Mouse (Mus musculus): ENCODE measurements at regions not wholly inside any gene's neighbourhood (a gene's known extent, or its start where the extent isn't known, plus 50 kb on each side); places are given as distances from the start of the nearest gene placed in this dataset.

DNA sequence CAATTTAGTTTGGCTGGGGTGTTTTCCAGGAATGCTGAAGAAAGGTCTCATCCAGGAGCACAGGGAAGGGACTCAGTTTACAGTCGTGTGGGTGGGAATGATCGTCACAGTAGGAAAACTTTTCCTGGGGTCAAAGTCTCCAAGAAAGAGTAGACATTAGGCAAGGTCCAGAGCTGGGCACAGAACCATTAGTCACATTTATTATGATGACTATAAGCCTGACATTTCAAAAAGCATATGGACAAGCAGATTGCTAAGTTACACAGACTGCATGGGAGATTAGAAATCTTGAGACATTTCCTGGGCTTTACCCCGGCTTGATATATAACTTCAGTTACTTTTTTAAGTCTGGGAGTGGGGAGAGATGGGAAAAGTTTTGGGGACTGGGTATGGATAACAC lies 139.6 kb upstream of the Map3k1 start:
- H3K27me3 ChIP-seq (replicated peaks), result no peaks in the 10 kb centered on the region
- WGBS, result 60% methylated on average over 3 of the region's 3 CpGs
- peak; percentile 43; the same call in 1 of the 2 replicates for ATAC-seq
- H3K9me3 ChIP-seq, result no peaks in the 10 kb centered on the region
- H3K4me1 ChIP-seq (replicated peaks), result peaks cover 6% of the 10 kb centered on the region; the same call in 1 of the 2 replicates
- H3K36me3 ChIP-seq, result no peaks in the 10 kb centered on the region
- no peak overlapping the region for H3K4me3 ChIP-seq (replicated peaks)
- H3K27ac ChIP-seq, result no peak overlapping the region
- no peak overlapping the region for H3K4me2 ChIP-seq (replicated peaks)
- no peak overlapping the region for H3K9ac ChIP-seq

DNA sequence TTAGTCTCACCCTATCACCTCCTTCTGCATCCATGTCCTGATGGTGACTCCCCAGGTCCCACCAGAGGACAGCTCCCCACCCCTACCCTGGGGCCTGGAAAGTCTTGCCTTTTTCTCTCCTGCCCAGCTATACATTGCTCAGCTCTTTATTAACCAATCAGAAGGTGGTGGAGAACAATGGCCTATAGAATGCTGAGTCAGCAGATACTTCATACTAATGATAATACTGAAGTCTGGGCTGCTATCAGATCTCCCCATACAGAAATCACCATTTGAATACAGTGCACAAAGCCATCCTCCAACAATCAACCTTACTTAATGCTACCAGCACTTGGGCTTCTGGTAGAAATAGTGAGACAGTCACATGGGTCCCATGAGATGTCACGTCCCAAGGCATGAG lies 141.2 kb upstream of the Map3k1 start:
- Histone ChIP-seq H3K4me3 (replicated peaks) (no peak overlapping the region), H3K27me3 (replicated peaks) (no peaks in the 10 kb centered on the region), H3K9ac (no peak overlapping the region), H3K4me1 (replicated peaks) (peaks cover 9% of the 10 kb centered on the region), H3K27ac (no peak overlapping the region), H3K9me3 (no peaks in the 10 kb centered on the region), H3K4me2 (replicated peaks) (no peak overlapping the region), H3K36me3 (no peaks in the 10 kb centered on the region)
- ATAC-seq, result no peak
- 88% methylated on average over 1 of the region's 1 CpGs for WGBS

DNA sequence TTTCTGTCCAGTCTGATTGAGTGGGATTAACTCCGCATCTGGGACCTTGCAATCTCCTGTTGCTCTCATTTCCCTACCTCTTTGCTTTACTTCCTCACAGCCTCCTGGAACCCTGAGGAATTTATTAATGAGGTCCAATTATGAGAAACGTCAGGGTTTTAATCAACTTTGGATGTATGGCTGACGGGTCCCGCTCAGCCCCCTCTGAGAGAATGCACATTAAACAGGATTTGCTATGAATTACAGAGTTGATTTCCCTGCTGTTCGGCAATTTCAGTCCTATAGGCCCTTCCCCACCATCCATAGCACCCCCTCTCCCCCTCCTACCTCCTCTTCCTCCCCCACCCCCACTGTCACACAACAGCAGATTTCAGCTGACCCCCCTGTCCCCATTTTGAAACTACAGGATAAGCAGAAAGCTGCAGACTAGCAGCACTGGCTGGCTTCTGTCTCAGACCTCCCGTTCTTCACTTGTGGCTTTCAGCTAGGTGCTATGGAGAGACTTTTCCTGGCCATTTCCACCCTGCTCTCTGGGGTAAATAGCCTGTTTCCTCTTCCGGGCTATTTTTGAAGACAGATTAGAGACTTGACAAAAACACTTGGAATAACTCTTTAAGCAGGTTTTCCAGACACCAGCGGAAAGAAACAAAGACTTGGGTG lies 145.2 kb upstream of the Map3k1 start:
- H3K27me3 ChIP-seq (replicated peaks), result no peaks in the 10 kb centered on the region
- peaks cover 9% of the 10 kb centered on the region; the same call in 1 of the 2 replicates for H3K4me1 ChIP-seq (replicated peaks)
- WGBS, result 55% methylated on average over 8 of the region's 8 CpGs
- 0 out of 2 replicates have a peak overlapping the region, but pooled peaks have one; percentile 34 for H3K27ac ChIP-seq
- no peaks in the 10 kb centered on the region for H3K36me3 ChIP-seq
- no peak overlapping the region for H3K9ac ChIP-seq
- no peak overlapping the region for H3K4me2 ChIP-seq (replicated peaks)
- H3K9me3 ChIP-seq, result no peaks in the 10 kb centered on the region
- no peak overlapping the region for H3K4me3 ChIP-seq (replicated peaks)
- ATAC-seq, result no peak

DNA sequence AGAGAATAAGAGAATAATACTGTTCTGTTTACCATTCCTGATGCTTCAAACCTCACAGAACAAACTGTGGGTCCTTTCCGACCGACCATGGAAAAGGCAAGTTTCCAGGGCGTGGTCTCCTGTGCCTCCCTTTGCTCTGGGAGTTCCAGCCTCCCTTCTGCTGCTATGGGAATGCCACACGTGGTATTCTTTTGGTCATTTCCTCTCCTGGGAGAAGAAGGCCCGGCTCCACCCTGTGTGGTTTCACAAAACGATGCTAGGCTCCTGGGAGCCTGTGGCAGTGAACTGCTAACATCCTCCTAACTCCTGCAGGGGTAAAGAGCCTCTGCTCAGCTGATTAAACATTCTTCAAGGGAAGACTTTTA lies 145.7 kb upstream of the Map3k1 start:
- peak; percentile 31; the same call in 1 of the 2 replicates for ATAC-seq
- Histone ChIP-seq H3K4me3 (replicated peaks) (no peak overlapping the region), H3K4me2 (replicated peaks) (no peak overlapping the region), H3K9ac (no peak overlapping the region), H3K4me1 (replicated peaks) (peaks cover 9% of the 10 kb centered on the region; the same call in 1 of the 2 replicates), H3K9me3 (no peaks in the 10 kb centered on the region), H3K27ac (peak overlapping the region; percentile 34; the same call in 1 of the 2 replicates), H3K27me3 (replicated peaks) (no peaks in the 10 kb centered on the region), H3K36me3 (no peaks in the 10 kb centered on the region)
- WGBS, result 18% methylated on average over 6 of the region's 6 CpGs

DNA sequence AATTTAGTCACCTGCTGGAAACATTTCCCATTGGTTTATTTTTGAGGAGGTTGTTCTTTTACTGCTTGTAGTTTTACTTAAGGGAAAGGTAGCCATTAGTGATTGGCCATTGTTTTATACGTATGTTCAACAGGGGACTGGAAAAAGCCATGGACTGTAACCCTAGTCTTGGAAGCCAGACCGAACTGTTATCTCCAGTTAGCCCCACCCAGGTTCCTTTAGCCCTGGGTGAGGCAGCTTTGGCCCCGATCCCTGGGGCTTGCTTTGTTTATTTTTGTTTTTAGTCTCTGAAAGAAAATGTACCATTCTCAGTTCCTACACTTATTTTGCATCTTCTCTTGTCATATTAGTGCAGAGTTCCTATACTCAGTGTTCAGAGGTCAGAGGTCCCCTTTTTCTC lies 148.3 kb upstream of the Map3k1 start:
- Histone ChIP-seq H3K27me3 (replicated peaks) (no peaks in the 10 kb centered on the region), H3K4me2 (replicated peaks) (no peak overlapping the region), H3K9me3 (no peaks in the 10 kb centered on the region), H3K4me3 (replicated peaks) (no peak overlapping the region), H3K36me3 (no peaks in the 10 kb centered on the region), H3K9ac (no peak overlapping the region), H3K27ac (no peak overlapping the region), H3K4me1 (replicated peaks) (peaks cover 9% of the 10 kb centered on the region; the same call in 1 of the 2 replicates)
- WGBS, result 45% methylated on average over 3 of the region's 3 CpGs
- peak; percentile 59; the same call in 1 of the 2 replicates for ATAC-seq

DNA sequence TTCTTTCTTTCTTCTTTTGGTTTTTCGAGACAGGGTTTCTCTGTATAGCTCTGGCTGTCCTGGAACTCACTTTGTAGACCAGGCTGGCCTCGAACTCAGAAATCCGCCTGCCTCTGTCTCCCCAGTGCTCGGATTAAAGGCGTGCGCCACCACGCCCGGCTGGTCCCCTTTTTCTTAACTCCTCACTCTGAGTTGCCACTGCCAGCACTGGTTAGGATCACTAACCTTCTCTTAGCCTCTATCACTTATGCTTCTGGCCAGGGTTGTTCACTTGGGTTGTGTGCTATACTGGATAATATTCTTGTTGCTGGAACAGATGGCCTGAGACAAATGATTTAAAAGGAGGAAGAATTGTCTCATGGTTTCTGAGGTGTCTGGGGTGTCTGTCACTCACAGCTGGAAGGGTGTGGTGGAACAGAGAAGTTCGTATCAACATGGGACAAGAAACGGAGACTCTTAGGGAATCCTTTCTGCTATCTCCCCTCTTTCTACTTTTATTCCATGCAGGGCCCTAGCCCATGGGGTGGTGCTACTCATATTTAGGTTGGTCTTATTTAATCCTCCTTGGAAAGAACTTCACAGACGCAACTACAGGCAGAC lies 149.0 kb upstream of the Map3k1 start:
- no peak for ATAC-seq
- Histone ChIP-seq H3K4me2 (replicated peaks) (no peak overlapping the region), H3K4me1 (replicated peaks) (peaks cover 9% of the 10 kb centered on the region; the same call in 1 of the 2 replicates), H3K9me3 (no peaks in the 10 kb centered on the region), H3K9ac (no peak overlapping the region), H3K4me3 (replicated peaks) (no peak overlapping the region), H3K27ac (no peak overlapping the region), H3K27me3 (replicated peaks) (no peaks in the 10 kb centered on the region), H3K36me3 (no peaks in the 10 kb centered on the region)
- WGBS, result 89% methylated on average over 11 of the region's 11 CpGs

DNA sequence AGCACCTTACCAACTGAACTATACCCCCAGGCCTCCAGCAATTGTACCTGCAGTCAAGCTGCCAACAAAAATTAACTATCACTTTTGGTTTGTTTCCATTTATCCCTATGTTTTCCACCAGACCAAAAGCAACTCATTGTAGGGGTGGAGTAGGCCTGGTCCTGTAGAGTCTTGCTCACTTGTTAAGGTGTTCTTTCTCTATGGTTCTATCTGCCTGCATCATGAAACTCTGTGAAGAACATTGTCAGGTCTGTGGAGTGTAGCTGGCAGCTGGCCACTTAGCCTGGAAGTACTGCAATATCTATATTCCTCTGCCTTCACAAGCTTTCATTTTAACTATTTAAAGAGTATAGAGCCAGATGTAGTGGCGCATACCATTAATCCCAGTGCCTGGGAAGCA lies 149.6 kb upstream of the Map3k1 start:
- Histone ChIP-seq H3K4me2 (replicated peaks) (no peak overlapping the region), H3K9ac (no peak overlapping the region), H3K9me3 (no peaks in the 10 kb centered on the region), H3K27ac (no peak overlapping the region), H3K4me1 (replicated peaks) (peaks cover 9% of the 10 kb centered on the region; the same call in 1 of the 2 replicates), H3K27me3 (replicated peaks) (no peaks in the 10 kb centered on the region), H3K36me3 (no peaks in the 10 kb centered on the region), H3K4me3 (replicated peaks) (no peak overlapping the region)
- ATAC-seq, result no peak
- WGBS, result 98% methylated on average over 1 of the region's 1 CpGs

DNA sequence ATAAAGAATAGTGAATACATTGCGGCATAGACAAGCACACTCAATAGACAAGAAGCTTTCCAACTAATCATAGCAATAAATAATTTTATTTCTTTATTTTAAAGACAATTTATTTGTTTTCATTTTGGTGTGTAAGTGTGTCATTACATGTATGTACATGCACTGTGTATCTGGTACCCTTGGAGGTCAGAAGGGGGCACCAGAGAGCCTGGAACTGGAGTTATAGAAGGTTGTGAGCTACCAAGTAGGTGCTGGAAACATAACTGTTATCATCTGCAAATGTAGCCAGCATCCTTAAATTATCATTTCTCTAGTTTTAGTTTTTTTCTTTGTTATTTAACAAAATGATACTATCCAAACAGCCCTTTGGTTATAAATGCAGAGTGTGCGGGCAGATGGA lies 151.2 kb upstream of the Map3k1 start:
- H3K4me2 ChIP-seq (replicated peaks), result no peak overlapping the region
- no peaks in the 10 kb centered on the region for H3K27me3 ChIP-seq (replicated peaks)
- H3K27ac ChIP-seq, result no peak overlapping the region
- ATAC-seq, result no peak
- no peaks in the 10 kb centered on the region for H3K9me3 ChIP-seq
- 97% methylated on average over 2 of the region's 2 CpGs for WGBS
- no peak overlapping the region for H3K4me3 ChIP-seq (replicated peaks)
- no peaks in the 10 kb centered on the region for H3K36me3 ChIP-seq
- no peaks in the 10 kb centered on the region for H3K4me1 ChIP-seq (replicated peaks)
- H3K9ac ChIP-seq, result no peak overlapping the region

DNA sequence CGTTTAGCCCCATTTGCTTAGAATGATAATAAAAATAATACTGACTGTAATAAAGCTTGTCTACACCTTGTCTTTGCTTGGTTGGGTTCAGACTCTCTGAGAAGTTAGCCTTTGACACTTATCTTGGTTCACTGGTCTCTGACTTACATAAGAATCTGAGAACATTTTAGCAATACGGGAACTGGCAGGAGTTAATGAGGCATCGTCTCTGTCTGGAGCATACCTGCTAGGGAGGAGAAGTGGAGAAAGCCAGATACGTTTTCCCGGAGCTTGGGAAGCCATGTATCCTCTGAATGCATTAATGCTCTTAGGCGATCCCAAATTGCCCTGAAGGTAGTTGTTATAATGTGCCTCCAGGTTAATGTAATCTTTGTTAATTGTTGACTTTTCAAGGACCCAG lies 152.6 kb upstream of the Map3k1 start:
- no peak overlapping the region for H3K9ac ChIP-seq
- 64% methylated on average over 6 of the region's 6 CpGs for WGBS
- H3K4me2 ChIP-seq (replicated peaks), result no peak overlapping the region
- no peak for ATAC-seq
- H3K9me3 ChIP-seq, result no peaks in the 10 kb centered on the region
- no peak overlapping the region for H3K4me3 ChIP-seq (replicated peaks)
- no peak overlapping the region for H3K27ac ChIP-seq
- no peaks in the 10 kb centered on the region; the same call in 1 of the 2 replicates for H3K4me1 ChIP-seq (replicated peaks)
- no peaks in the 10 kb centered on the region for H3K27me3 ChIP-seq (replicated peaks)
- H3K36me3 ChIP-seq, result no peaks in the 10 kb centered on the region

DNA sequence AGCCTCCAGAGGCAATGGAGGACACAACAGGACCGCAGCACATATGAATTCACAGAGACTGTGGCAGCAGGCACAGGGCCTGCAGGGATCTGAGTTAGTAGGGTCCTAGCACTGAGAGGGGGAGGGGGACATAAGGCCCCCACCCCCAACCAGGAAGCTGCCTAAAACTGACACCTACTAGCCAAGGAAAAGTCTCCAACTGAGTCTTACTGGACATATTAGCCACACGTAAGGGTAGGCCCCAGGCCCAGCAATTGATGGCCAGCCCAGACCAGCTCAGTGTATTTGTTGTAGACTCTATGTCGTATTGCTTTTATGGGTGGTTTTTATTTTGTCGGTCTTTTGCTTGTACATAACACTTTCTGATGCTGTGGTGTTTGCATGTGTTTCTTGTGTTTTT lies 153.4 kb upstream of the Map3k1 start:
- no peak for ATAC-seq
- Histone ChIP-seq H3K27ac (no peak overlapping the region), H3K9me3 (no peaks in the 10 kb centered on the region), H3K4me3 (replicated peaks) (no peak overlapping the region), H3K36me3 (no peaks in the 10 kb centered on the region), H3K27me3 (replicated peaks) (no peaks in the 10 kb centered on the region), H3K9ac (no peak overlapping the region), H3K4me1 (replicated peaks) (no peaks in the 10 kb centered on the region; the same call in 1 of the 2 replicates), H3K4me2 (replicated peaks) (no peak overlapping the region)
- WGBS, result 89% methylated on average over 4 of the region's 4 CpGs

DNA sequence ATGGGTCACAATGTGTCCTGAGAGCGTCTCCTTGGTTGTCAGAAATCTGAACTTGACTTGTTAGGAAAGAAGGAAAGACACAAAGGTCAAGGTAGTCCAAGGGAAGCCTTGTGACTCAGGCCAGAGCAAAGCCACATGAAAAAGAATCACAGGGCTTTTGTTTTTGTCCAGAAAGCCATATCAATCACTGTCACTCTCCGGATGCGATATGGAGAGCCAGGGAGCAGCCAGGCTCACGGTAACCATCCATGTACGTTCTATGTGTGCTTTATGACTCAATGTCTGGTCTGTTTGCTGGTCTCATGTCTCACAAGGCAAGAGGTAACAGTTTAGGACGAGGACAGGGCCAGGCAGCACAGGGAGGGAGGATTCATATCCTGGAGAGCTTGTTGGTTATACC lies 157.3 kb upstream of the Map3k1 start:
- H3K4me2 ChIP-seq (replicated peaks), result no peak overlapping the region
- H3K9ac ChIP-seq, result no peak overlapping the region
- no peak overlapping the region for H3K27ac ChIP-seq
- no peaks in the 10 kb centered on the region for H3K36me3 ChIP-seq
- peak; percentile 57 for ATAC-seq
- WGBS, result 43% methylated on average over 6 of the region's 6 CpGs
- H3K4me3 ChIP-seq (replicated peaks), result no peak overlapping the region
- H3K27me3 ChIP-seq (replicated peaks), result no peaks in the 10 kb centered on the region
- no peaks in the 10 kb centered on the region for H3K9me3 ChIP-seq
- H3K4me1 ChIP-seq (replicated peaks), result peaks cover 3% of the 10 kb centered on the region

DNA sequence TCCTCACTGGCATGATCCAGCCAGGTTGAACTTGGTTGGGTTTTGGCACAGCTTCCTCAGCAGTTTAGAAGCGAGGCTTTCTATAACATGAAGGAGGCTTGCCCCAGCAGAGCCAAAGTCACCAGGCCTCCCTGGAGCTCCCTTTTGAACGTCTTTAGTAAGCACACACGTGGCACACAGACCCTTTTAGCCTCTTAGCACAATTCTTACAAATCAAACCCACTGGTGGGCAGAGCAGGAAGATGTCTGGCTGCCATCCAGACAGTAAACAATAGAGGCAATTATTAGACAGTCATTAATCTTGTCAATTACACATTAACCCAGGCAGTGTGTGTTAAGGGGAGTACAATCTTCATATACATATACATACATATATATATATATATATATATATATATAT lies 157.8 kb upstream of the Map3k1 start:
- no peaks in the 10 kb centered on the region for H3K27me3 ChIP-seq (replicated peaks)
- H3K27ac ChIP-seq, result no peak overlapping the region
- WGBS, result 24% methylated on average over 3 of the region's 3 CpGs
- no peaks in the 10 kb centered on the region for H3K9me3 ChIP-seq
- peaks cover 3% of the 10 kb centered on the region for H3K4me1 ChIP-seq (replicated peaks)
- no peak overlapping the region for H3K9ac ChIP-seq
- no peak overlapping the region for H3K4me3 ChIP-seq (replicated peaks)
- no peak overlapping the region for H3K4me2 ChIP-seq (replicated peaks)
- H3K36me3 ChIP-seq, result no peaks in the 10 kb centered on the region
- peak; percentile 62 for ATAC-seq

DNA sequence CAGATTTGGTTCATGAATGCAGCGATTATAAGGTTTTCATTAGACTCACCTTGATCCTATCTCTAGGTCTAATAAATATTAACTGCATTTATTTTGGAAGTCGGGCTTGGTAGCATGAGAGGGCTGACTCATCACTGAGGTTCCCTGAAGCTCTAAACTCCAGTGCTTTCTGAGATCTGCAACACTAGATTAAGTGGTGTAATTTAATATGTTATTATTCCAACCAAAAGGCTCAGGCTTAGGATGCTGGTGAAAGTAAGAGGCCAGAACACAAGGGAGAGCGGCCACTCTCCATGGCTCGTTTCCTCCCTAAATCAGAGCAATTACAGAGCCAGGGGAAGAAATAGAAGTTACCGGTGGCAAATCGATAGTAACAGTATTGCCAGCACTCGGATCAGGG lies 159.4 kb upstream of the Map3k1 start:
- 61% methylated on average over 7 of the region's 7 CpGs for WGBS
- ATAC-seq, result no peak

More for the DNA sequence above, 159.4 kb upstream of the Map3k1 start:
- Histone ChIP-seq H3K4me1 (replicated peaks) (peaks cover 3% of the 10 kb centered on the region), H3K9me3 (no peaks in the 10 kb centered on the region), H3K27me3 (replicated peaks) (no peaks in the 10 kb centered on the region), H3K9ac (no peak overlapping the region), H3K4me2 (replicated peaks) (no peak overlapping the region), H3K36me3 (no peaks in the 10 kb centered on the region), H3K27ac (no peak overlapping the region), H3K4me3 (replicated peaks) (no peak overlapping the region)

Measured in intestine, embryonic 15.5 days (tissue).